Mouse (Mus musculus) small intestine, adult 2 months (tissue): ENCODE results near the gene Slc9a1.

Source experiments
- CTCF ChIP-seq: fragments of 200-500 bp; IDR thresholded peaks from 2 replicates; pipeline ENCODE4 v1.5.1; 2012; ENCODE audit warnings: low read depth, mild to moderate bottlenecking, control low read depth, inconsistent platforms, low read length, moderate library complexity, mixed read lengths; ENCODE audit not compliant: insufficient replicate concordance, insufficient read length; ENCODE audit errors: extremely low read depth
- POLR2A ChIP-seq: fragments of 200-500 bp; IDR thresholded peaks from 2 replicates; pipeline ENCODE4 v1.6.1; 2012; ENCODE audit warnings: low read depth, mild to moderate bottlenecking, control low read depth, inconsistent platforms, low read length, moderate library complexity

- no peak for TF ChIP-seq CTCF
- TF ChIP-seq POLR2A, result no peak
Observed at GRCm38 (mm10) chr4:133390585-133390984, 21.1 kb downstream of the Slc9a1 start.
